Mouse (Mus musculus): ENCODE measurements around the gene Rrp15. TPM values are rescaled to one million over a fixed set of nuclear protein-coding genes. Genes with fewer than 3 reads are reported as not detected.

Rrp15 gene
- total and polyA plus RNA-seq, 2 experiments: 2.3 to 10.6 TPM

- TF ChIP-seq POLR2A (IDR thresholded peaks at IDR 0.05; ENCODE audit: extremely low read depth, insufficient read depth, low read length) (no peak), CTCF (IDR thresholded peaks at IDR 0.05; ENCODE audit: low read depth, low read length) (no peak)
- Histone ChIP-seq H3K79me2 (ENCODE audit: control insufficient read depth, insufficient read depth, low read length) (no peaks in the 10 kb centered on the region), H3K9ac (ENCODE audit: low read depth, low read length) (no peak overlapping the region), H3K27ac (replicated peaks; ENCODE audit: insufficient read depth, low read depth, low read length) (no peak overlapping the region), H3K36me3 (ENCODE audit: control insufficient read depth, insufficient read depth, low read length) (no peaks in the 10 kb centered on the region), H3K4me1 (ENCODE audit: control insufficient read depth, insufficient read depth, low read length) (peaks cover 3% of the 10 kb centered on the region; the same call in 1 of the 2 replicates), H3K27me3 (ENCODE audit: control insufficient read depth, insufficient read depth, low read length) (no peaks in the 10 kb centered on the region), H3K4me3 (ENCODE audit: insufficient read depth, low read depth, low read length) (no peak overlapping the region)
- DNase-seq (ENCODE audit: extremely low read depth, low read depth, low spot score): no peak
- 36% methylated on average over 15 of the region's 15 CpGs for WGBS
Observed at GRCm38 (mm10) chr1:186702391-186703255, 46.5 kb downstream of the Rrp15 start.

DNA sequence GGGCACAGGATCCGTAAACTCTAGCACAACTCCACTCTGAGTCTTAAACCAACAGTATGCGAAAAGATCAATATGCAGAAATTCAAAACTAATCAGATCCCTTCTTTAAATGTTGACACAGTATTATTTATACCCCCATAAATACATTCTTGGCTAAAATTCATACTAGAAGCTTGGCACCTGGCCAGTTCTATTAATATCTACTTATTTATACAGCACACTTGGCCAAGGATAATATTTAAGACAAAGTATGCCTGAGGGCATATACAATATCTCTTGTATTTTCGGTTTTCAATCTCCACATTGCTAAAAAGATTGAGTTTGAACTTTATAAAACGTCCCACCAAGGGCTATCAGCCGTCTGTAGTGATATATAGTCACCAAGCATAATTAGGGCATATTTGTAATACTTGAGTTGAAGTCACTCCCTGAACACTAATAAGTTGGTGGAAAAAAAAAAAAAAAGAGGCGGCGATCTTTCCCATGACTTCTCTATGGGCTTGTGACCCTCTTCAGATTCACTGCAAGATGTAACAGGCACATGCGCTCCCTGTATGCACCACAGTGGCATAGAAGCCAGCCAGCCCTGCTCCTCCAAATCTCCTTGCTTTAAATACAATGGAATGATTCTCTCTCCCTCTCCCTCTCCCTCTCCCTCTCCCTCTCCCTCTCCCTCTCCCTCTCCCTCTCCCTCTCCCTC lies 47.8 kb downstream of the Rrp15 start:
- Histone ChIP-seq H3K27me3 (ENCODE audit: control insufficient read depth, insufficient read depth, low read length) (no peaks in the 10 kb centered on the region), H3K36me3 (ENCODE audit: control insufficient read depth, insufficient read depth, low read length) (no peaks in the 10 kb centered on the region), H3K9ac (ENCODE audit: low read depth, low read length) (no peak overlapping the region), H3K79me2 (ENCODE audit: control insufficient read depth, insufficient read depth, low read length) (no peaks in the 10 kb centered on the region), H3K27ac (replicated peaks; ENCODE audit: insufficient read depth, low read depth, low read length) (no peak overlapping the region), H3K4me3 (ENCODE audit: insufficient read depth, low read depth, low read length) (no peak overlapping the region), H3K4me1 (ENCODE audit: control insufficient read depth, insufficient read depth, low read length) (peaks cover 3% of the 10 kb centered on the region; the same call in 1 of the 2 replicates)
- TF ChIP-seq POLR2A (IDR thresholded peaks at IDR 0.05; ENCODE audit: extremely low read depth, insufficient read depth, low read length) (no peak), CTCF (IDR thresholded peaks at IDR 0.05; ENCODE audit: low read depth, low read length) (no peak)
- WGBS: 78% methylated on average over 8 of the region's 8 CpGs
- no peak for DNase-seq (ENCODE audit: extremely low read depth, low read depth, low spot score)

- WGBS: 84% methylated on average over 3 of the region's 3 CpGs
- TF ChIP-seq CTCF (IDR thresholded peaks at IDR 0.05; ENCODE audit: low read depth, low read length) (no peak), POLR2A (IDR thresholded peaks at IDR 0.05; ENCODE audit: extremely low read depth, insufficient read depth, low read length) (no peak)
- DNase-seq (ENCODE audit: extremely low read depth, low read depth, low spot score): no peak
Observed at GRCm38 (mm10) chr1:186700496-186700895, 48.7 kb downstream of the Rrp15 start.

GRCm38 (mm10) chr1:186698583-186699338 lies 50.4 kb downstream of the Rrp15 start:
- no peak overlapping the region for H3K9ac ChIP-seq (ENCODE audit: low read depth, low read length)
- H3K4me3 ChIP-seq (ENCODE audit: insufficient read depth, low read depth, low read length): no peak overlapping the region
- TF ChIP-seq CTCF (IDR thresholded peaks at IDR 0.05; ENCODE audit: low read depth, low read length) (peak; percentile 63), POLR2A (IDR thresholded peaks at IDR 0.05; ENCODE audit: extremely low read depth, insufficient read depth, low read length) (no peak)
- 76% methylated on average over 15 of the region's 15 CpGs for WGBS
- no peaks in the 10 kb centered on the region for H3K79me2 ChIP-seq (ENCODE audit: control insufficient read depth, insufficient read depth, low read length)
- H3K27me3 ChIP-seq (ENCODE audit: control insufficient read depth, insufficient read depth, low read length): no peaks in the 10 kb centered on the region
- no peak for DNase-seq (ENCODE audit: extremely low read depth, low read depth, low spot score)
- no peak overlapping the region for H3K27ac ChIP-seq (replicated peaks; ENCODE audit: insufficient read depth, low read depth, low read length)
- peaks cover 2% of the 10 kb centered on the region; the same call in 1 of the 2 replicates for H3K4me1 ChIP-seq (ENCODE audit: control insufficient read depth, insufficient read depth, low read length)
- H3K36me3 ChIP-seq (ENCODE audit: control insufficient read depth, insufficient read depth, low read length): no peaks in the 10 kb centered on the region

More at GRCm38 (mm10) chr1:186700496-186700895, 48.7 kb downstream of the Rrp15 start:
- peaks cover 3% of the 10 kb centered on the region; the same call in 1 of the 2 replicates for H3K4me1 ChIP-seq (ENCODE audit: control insufficient read depth, insufficient read depth, low read length)
- H3K36me3 ChIP-seq (ENCODE audit: control insufficient read depth, insufficient read depth, low read length): no peaks in the 10 kb centered on the region
- no peak overlapping the region for H3K9ac ChIP-seq (ENCODE audit: low read depth, low read length)
- no peaks in the 10 kb centered on the region for H3K79me2 ChIP-seq (ENCODE audit: control insufficient read depth, insufficient read depth, low read length)
- no peak overlapping the region for H3K27ac ChIP-seq (replicated peaks; ENCODE audit: insufficient read depth, low read depth, low read length)
- no peak overlapping the region for H3K4me3 ChIP-seq (ENCODE audit: insufficient read depth, low read depth, low read length)
- H3K27me3 ChIP-seq (ENCODE audit: control insufficient read depth, insufficient read depth, low read length): no peaks in the 10 kb centered on the region

GRCm38 (mm10) chr1:186696231-186696630 lies 52.9 kb downstream of the Rrp15 start:
- Histone ChIP-seq H3K9ac (ENCODE audit: low read depth, low read length) (no peak overlapping the region), H3K79me2 (ENCODE audit: control insufficient read depth, insufficient read depth, low read length) (no peaks in the 10 kb centered on the region), H3K27me3 (ENCODE audit: control insufficient read depth, insufficient read depth, low read length) (no peaks in the 10 kb centered on the region), H3K4me1 (ENCODE audit: control insufficient read depth, insufficient read depth, low read length) (no peaks in the 10 kb centered on the region), H3K4me3 (ENCODE audit: insufficient read depth, low read depth, low read length) (no peak overlapping the region), H3K36me3 (ENCODE audit: control insufficient read depth, insufficient read depth, low read length) (no peaks in the 10 kb centered on the region), H3K27ac (replicated peaks; ENCODE audit: insufficient read depth, low read depth, low read length) (no peak overlapping the region)
- TF ChIP-seq POLR2A (IDR thresholded peaks at IDR 0.05; ENCODE audit: extremely low read depth, insufficient read depth, low read length): no peak
- whole genome bisulfite sequencing: 89% methylated on average over 9 of the region's 9 CpGs
- DNase-seq (ENCODE audit: extremely low read depth, low read depth, low spot score): no peak
